Mouse (Mus musculus): ENCODE results near the gene Prkca. TPM values are rescaled to one million over a fixed set of nuclear protein-coding genes. Genes with fewer than 3 reads are reported as not detected.

Prkca gene
- polyA plus RNA-seq, 1 experiment = 16.8 TPM

- WGBS = 72% methylated on average over 10 of the region's 10 CpGs
- TF ChIP-seq POLR2A (IDR thresholded peaks at IDR 0.05; ENCODE audit: borderline replicate concordance, insufficient read depth, low read length) (no peak), CTCF (IDR thresholded peaks at IDR 0.05; ENCODE audit: borderline replicate concordance, insufficient read depth, low read depth, low read length) (no peak)
- no peaks in the 10 kb centered on the region; the same call in 1 of the 2 replicates for H3K4me1 ChIP-seq (ENCODE audit: control insufficient read depth, insufficient read depth, low read length)
Measured at GRCm38 (mm10) chr11:107969943-107970342, 373.8 kb downstream of the Prkca start.

GRCm38 (mm10) chr11:107968147-107968546, 375.6 kb downstream of the Prkca start:
- H3K4me3 ChIP-seq (replicated peaks; ENCODE audit: insufficient read depth, low read depth, low read length) = no peak overlapping the region
- no peak overlapping the region for H3K27ac ChIP-seq (ENCODE audit: insufficient read depth, low read length)
- no peak for DNase-seq
- 53% methylated on average over 13 of the region's 13 CpGs for WGBS
- no peaks in the 10 kb centered on the region for H3K27me3 ChIP-seq (ENCODE audit: control insufficient read depth, insufficient read depth, low read length)
- TF ChIP-seq POLR2A (IDR thresholded peaks at IDR 0.05; ENCODE audit: borderline replicate concordance, insufficient read depth, low read length) = no peak
- no peaks in the 10 kb centered on the region; the same call in 1 of the 2 replicates for H3K4me1 ChIP-seq (ENCODE audit: control insufficient read depth, insufficient read depth, low read length)

More at GRCm38 (mm10) chr11:107969943-107970342, 373.8 kb downstream of the Prkca start:
- Histone ChIP-seq H3K4me3 (replicated peaks; ENCODE audit: insufficient read depth, low read depth, low read length) (no peak overlapping the region), H3K27me3 (ENCODE audit: control insufficient read depth, insufficient read depth, low read length) (no peaks in the 10 kb centered on the region), H3K27ac (ENCODE audit: insufficient read depth, low read length) (no peak overlapping the region)
- no peak for DNase-seq

- H3K27ac ChIP-seq (ENCODE audit: insufficient read depth, low read length) = no peak overlapping the region
- TF ChIP-seq CTCF (IDR thresholded peaks at IDR 0.05; ENCODE audit: borderline replicate concordance, insufficient read depth, low read depth, low read length) (no peak), POLR2A (IDR thresholded peaks at IDR 0.05; ENCODE audit: borderline replicate concordance, insufficient read depth, low read length) (no peak)
- no peaks in the 10 kb centered on the region for H3K27me3 ChIP-seq (ENCODE audit: control insufficient read depth, insufficient read depth, low read length)
- WGBS = 79% methylated on average over 4 of the region's 4 CpGs
- no peak for DNase-seq
- no peaks in the 10 kb centered on the region; the same call in 1 of the 2 replicates for H3K4me1 ChIP-seq (ENCODE audit: control insufficient read depth, insufficient read depth, low read length)
- no peak overlapping the region for H3K4me3 ChIP-seq (replicated peaks; ENCODE audit: insufficient read depth, low read depth, low read length)
Measured at GRCm38 (mm10) chr11:107966229-107966628, 377.5 kb downstream of the Prkca start.

GRCm38 (mm10) chr11:107965449-107965848, 378.3 kb downstream of the Prkca start:
- no peaks in the 10 kb centered on the region for H3K27me3 ChIP-seq (ENCODE audit: control insufficient read depth, insufficient read depth, low read length)
- TF ChIP-seq CTCF (IDR thresholded peaks at IDR 0.05; ENCODE audit: borderline replicate concordance, insufficient read depth, low read depth, low read length) (no peak), POLR2A (IDR thresholded peaks at IDR 0.05; ENCODE audit: borderline replicate concordance, insufficient read depth, low read length) (no peak)
- peak; percentile 43 to 62 for DNase-seq
- no peaks in the 10 kb centered on the region; the same call in 1 of the 2 replicates for H3K4me1 ChIP-seq (ENCODE audit: control insufficient read depth, insufficient read depth, low read length)
- 30% methylated on average over 7 of the region's 7 CpGs for WGBS
- no peak overlapping the region for H3K4me3 ChIP-seq (replicated peaks; ENCODE audit: insufficient read depth, low read depth, low read length)
- no peak overlapping the region for H3K27ac ChIP-seq (ENCODE audit: insufficient read depth, low read length)

GRCm38 (mm10) chr11:107957566-107958350, 386.0 kb downstream of the Prkca start:
- Histone ChIP-seq H3K27me3 (ENCODE audit: control insufficient read depth, insufficient read depth, low read length) (no peaks in the 10 kb centered on the region), H3K4me1 (ENCODE audit: control insufficient read depth, insufficient read depth, low read length) (no peaks in the 10 kb centered on the region), H3K4me3 (replicated peaks; ENCODE audit: insufficient read depth, low read depth, low read length) (no peak overlapping the region), H3K27ac (ENCODE audit: insufficient read depth, low read length) (no peak overlapping the region)
- TF ChIP-seq POLR2A (IDR thresholded peaks at IDR 0.05; ENCODE audit: borderline replicate concordance, insufficient read depth, low read length) (no peak), CTCF (IDR thresholded peaks at IDR 0.05; ENCODE audit: borderline replicate concordance, insufficient read depth, low read depth, low read length) (no peak)
- no peak for DNase-seq
- WGBS = 89% methylated on average over 13 of the region's 13 CpGs

- Histone ChIP-seq H3K4me3 (replicated peaks; ENCODE audit: insufficient read depth, low read depth, low read length) (no peak overlapping the region), H3K27ac (ENCODE audit: insufficient read depth, low read length) (no peak overlapping the region), H3K27me3 (ENCODE audit: control insufficient read depth, insufficient read depth, low read length) (no peaks in the 10 kb centered on the region), H3K4me1 (ENCODE audit: control insufficient read depth, insufficient read depth, low read length) (peaks cover 2% of the 10 kb centered on the region; the same call in 1 of the 2 replicates)
- no peak for DNase-seq
- TF ChIP-seq CTCF (IDR thresholded peaks at IDR 0.05; ENCODE audit: borderline replicate concordance, insufficient read depth, low read depth, low read length) = no peak
- TF ChIP-seq POLR2A (IDR thresholded peaks at IDR 0.05; ENCODE audit: borderline replicate concordance, insufficient read depth, low read length) = no peak
- WGBS = 55% methylated on average over 10 of the region's 10 CpGs
Measured at GRCm38 (mm10) chr11:107955191-107956062, 388.3 kb downstream of the Prkca start.

GRCm38 (mm10) chr11:107951431-107951830, 392.3 kb downstream of the Prkca start:
- Histone ChIP-seq H3K4me1 (ENCODE audit: control insufficient read depth, insufficient read depth, low read length) (peaks cover 7% of the 10 kb centered on the region), H3K4me3 (replicated peaks; ENCODE audit: insufficient read depth, low read depth, low read length) (no peak overlapping the region), H3K27ac (ENCODE audit: insufficient read depth, low read length) (no peak overlapping the region; the same call in 1 of the 2 replicates), H3K27me3 (ENCODE audit: control insufficient read depth, insufficient read depth, low read length) (no peaks in the 10 kb centered on the region)
- TF ChIP-seq CTCF (IDR thresholded peaks at IDR 0.05; ENCODE audit: borderline replicate concordance, insufficient read depth, low read depth, low read length) = no peak
- TF ChIP-seq POLR2A (IDR thresholded peaks at IDR 0.05; ENCODE audit: borderline replicate concordance, insufficient read depth, low read length) = no peak
- peak; percentile 17 to 40 for DNase-seq
- 21% methylated on average over 11 of the region's 11 CpGs for whole genome bisulfite sequencing

Data from cerebellum, adult 2 months (tissue).